Mouse (Mus musculus) right cerebral cortex, postnatal 10 days (tissue): ENCODE data around the gene Akr7a5.
A peak's percentile ranks its signal among the peaks of the same experiment; 100 is the strongest.

Experiments
- DNase-seq, 2 experiments: peaks; one replicate each; pipeline ENCODE4 v3.0.0; 2021; ENCODE audit warnings: low spot score in 2 of 2

Gene Akr7a5

DNA sequence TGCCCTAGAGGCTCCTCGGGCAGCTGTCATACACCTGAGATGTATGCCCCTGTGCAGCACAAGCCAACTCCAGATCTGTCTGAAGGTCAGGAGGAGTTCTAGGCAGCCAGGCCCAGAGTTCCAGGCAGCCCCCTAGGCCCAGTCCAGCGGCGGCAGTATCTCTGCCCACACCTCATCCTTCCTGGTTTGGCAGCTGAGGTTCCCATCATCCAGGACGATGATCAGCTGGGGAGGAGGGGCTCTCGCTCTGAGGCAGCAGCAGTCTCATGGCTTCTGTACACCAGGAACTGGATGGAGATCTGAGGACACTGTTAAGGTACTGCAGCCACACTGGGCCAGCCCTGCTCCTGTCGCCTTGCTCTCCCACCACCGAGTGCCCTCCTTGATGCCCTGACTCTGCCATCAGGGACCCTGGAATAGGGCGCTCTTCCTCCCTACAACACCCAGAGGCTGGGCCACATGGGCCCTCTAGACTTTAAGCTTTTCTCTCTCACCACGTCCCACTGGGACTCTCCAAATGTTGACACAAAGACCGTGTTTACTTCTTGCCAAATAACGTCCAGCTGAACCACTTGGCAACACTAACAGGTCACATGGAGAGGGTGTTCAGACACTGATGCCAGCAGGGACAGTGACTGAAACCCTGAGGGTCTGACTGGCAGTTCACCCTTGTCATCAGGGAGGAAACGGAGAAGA lies 11.7 kb upstream of the Akr7a5 start:
- no peak for DNase-seq

- DNase-seq: no peak
Observed at GRCm38 (mm10) chr4:139301780-139302179, 8.8 kb upstream of the Akr7a5 start.

DNA sequence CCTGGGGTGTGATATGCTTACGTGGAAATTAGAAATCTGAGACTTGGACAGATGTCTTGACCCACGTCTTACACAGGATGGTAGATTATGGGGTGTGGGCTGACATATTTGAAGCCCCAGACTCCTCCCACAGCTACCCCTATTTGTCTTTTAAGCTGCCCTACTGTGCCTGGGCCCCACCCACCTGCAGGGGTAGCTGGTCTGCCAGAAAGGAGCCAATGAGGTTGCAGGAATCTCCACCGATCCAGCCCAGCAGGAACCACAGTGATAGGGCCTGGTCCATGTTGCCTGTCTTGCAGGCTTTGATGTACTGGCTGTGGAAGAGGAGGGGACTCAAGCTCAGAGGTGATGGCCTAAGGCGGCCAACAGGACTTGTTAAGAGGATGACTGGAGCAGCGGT lies 8.3 kb upstream of the Akr7a5 start:
- no peak for DNase-seq

- DNase-seq: no peak
Observed at GRCm38 (mm10) chr4:139305521-139305920, 5.0 kb upstream of the Akr7a5 start.

GRCm38 (mm10) chr4:139307916-139308315 lies 2.6 kb upstream of the Akr7a5 start:
- peak; percentile 52 to 62 for DNase-seq

- no peak for DNase-seq
Observed at GRCm38 (mm10) chr4:139309651-139310050, 893 bp upstream of the Akr7a5 start.

- DNase-seq: no peak
Observed at GRCm38 (mm10) chr4:139310899-139311701, 556 bp downstream of the Akr7a5 start.

- DNase-seq: no peak
Observed at GRCm38 (mm10) chr4:139311707-139312106, 1.2 kb downstream of the Akr7a5 start.

- DNase-seq: no peak
Observed at GRCm38 (mm10) chr4:139312632-139313031, 2.1 kb downstream of the Akr7a5 start.

GRCm38 (mm10) chr4:139318449-139318848 lies 7.9 kb downstream of the Akr7a5 start:
- DNase-seq: no peak

GRCm38 (mm10) chr4:139319740-139320139 lies 9.2 kb downstream of the Akr7a5 start:
- DNase-seq: no peak

GRCm38 (mm10) chr4:139330605-139331004 lies 20.1 kb downstream of the Akr7a5 start:
- DNase-seq: peak in 1 of 2 experiments; percentile 61

GRCm38 (mm10) chr4:139334631-139335295 lies 24.2 kb downstream of the Akr7a5 start:
- no peak for DNase-seq

GRCm38 (mm10) chr4:139335507-139335906 lies 25.0 kb downstream of the Akr7a5 start:
- DNase-seq: no peak

- DNase-seq: peak in 1 of 2 experiments; percentile 78
Observed at GRCm38 (mm10) chr4:139336822-139337483, 26.4 kb downstream of the Akr7a5 start.

- DNase-seq: no peak
Observed at GRCm38 (mm10) chr4:139338145-139338544, 27.6 kb downstream of the Akr7a5 start.

- no peak for DNase-seq
Observed at GRCm38 (mm10) chr4:139340835-139341234, 30.3 kb downstream of the Akr7a5 start.

DNA sequence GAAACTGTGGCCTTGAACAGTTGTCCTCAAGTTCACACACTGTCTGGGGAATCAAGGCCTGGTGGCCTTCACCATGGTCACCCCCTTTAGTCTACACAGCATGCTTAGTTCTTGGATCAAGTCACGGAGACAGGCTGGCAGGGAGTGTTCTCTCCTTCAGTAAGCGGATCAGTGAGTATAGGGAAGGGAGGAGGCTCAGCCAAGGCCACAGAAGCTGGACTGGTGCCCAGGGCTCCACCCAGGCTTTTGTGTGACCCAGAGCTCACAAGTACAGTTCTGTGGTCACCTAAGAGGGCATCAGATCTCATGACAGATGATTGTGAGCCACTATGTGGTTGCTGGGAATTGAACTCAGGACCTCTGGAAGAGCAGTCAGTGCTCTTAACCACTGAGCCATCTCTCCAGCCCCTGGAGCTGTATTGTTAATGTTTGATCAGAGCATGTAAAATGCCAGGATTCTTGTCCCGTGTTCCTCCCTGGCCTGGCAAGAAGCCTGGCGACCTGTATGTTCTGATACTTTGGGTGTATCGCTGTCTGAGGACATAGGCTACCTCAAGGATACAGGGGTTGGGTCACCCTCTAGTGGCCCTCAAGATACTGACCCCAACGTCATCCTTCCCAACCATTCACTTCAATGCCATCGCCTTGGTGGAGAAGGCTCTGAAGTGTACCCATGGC lies 31.2 kb downstream of the Akr7a5 start:
- no peak for DNase-seq

- DNase-seq: peak; percentile 78 to 80
Observed at GRCm38 (mm10) chr4:139343718-139344117, 33.2 kb downstream of the Akr7a5 start.

DNA sequence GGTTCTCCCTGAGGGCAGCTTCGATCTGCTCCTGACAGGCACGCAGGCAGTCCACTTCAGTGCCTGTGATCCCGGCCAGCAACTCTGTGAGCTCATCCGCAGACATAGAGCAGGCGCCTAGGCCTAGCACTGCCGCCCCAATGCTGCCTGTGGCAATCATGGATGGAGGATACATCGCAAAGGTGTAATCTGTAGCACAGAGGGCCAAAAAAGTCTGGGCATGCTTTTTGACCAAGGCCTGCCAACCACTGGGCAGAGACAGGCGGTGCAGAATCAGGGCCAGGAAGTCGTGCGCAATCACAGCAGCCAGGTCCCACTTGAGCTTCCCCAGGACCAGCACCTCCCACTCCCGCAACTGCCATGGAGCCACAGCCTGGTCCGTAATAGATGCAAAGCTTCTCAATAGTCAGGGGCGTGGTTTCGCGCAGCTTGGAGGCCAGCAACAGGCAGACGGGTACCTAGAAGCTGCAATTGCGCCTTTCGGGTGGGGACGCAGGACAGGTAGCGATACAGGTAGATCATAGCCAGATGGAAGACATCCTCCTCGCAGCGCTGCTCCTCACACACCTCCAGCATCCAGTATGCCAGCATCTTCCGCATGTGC lies 35.0 kb downstream of the Akr7a5 start:
- no peak for DNase-seq
